Mouse (Mus musculus): ENCODE results near the gene Npr2. TPM values are rescaled to one million over a fixed set of nuclear protein-coding genes. Genes with fewer than 3 reads are reported as not detected.
A peak's percentile ranks its signal among the peaks of the same experiment; 100 is the strongest.

Gene Npr2
- total RNA-seq, 2 experiments from 2014 or later: 35.2 to 38.7 TPM

DNA sequence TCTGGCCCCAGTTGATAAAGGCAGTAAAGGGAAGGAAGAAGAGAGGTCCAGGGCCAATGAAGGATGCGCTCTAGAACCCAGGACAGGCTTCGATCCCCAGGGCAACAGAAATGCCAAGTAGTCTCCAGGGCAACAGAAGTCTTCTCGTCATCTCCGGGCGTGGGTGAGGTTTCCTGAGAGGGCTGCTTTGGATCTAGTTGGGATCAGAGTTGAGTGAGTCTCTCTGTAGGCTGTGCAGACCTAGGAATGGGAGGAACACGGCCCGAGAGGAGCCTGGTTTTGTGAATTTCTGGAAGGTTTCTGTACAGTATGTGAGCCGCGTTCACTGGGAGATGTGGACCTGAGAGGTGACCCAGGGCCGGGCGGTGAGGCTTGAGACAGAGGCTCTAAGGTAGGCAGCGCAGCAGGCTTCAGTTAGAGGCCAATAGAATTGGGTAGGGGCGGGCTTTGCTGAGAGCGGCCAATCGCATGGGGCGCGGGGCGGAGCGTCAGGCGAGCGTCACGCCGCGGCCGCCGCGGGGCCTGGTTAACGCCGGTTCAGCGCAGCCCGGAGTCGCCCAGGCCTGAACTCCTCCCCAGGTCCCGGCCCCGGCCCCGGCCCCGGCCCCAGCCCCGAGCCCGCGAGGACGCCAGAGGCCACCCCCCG, 37.2 kb downstream of the Npr2 start, which contains the start of the genes Tmem8b and Fam221b:
Gene Tmem8b, plus strand, starts transcription at position 190 of the 646 bp plus-strand sequence.
Gene Fam221b, minus strand, starts transcription at position 364 of the 646 bp plus-strand sequence.
- DNase-seq (ENCODE audit: low spot score): peak; percentile 90

DNA sequence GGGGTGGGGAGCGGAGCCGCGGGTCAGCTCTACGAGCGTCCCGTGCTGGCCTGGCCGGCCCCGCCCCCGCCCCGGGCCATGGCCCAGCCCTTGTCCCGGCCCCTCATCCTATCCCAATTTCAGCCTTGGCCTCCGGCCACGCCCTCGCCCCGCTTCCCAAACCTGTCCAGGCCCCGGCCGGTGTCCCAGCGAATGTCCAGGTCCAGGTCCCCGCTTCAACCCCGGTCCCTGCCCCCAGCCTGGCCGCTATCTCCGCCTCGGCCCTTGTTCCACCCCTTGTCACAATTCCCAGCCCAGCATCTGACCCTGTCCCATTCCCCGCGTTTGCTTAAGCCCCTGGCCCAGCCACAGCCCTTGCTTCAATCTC, 37.7 kb downstream of the Npr2 start:
- DNase-seq (ENCODE audit: low spot score): peak; percentile 61

GRCm38 (mm10) chr4:43672070-43672469, 40.3 kb downstream of the Npr2 start:
- DNase-seq (ENCODE audit: low spot score): peak; percentile 90

- DNase-seq (ENCODE audit: low spot score): no peak
Observed at GRCm38 (mm10) chr4:43673703-43674102, 42.0 kb downstream of the Npr2 start.

DNA sequence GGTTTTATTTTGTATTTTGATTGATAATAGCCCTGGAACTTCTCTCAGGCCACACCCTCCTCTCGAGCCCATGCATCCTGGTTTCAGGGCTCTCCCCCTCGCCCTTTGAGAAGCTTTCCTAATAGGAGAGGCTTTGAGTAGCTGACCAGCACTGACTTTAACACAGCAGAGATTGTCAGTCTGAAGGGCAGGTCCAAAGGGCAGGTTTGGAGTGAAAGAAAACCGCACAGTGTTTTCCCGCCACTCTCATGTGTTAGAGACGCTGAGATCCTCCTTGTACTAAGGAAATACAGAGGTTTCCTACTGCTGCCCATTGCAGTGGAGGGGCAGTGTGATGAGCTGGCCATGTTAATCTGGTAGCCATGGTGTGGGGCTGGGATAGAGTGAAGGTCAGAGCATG, 43.2 kb downstream of the Npr2 start:
- no peak for DNase-seq (ENCODE audit: low spot score)

DNA sequence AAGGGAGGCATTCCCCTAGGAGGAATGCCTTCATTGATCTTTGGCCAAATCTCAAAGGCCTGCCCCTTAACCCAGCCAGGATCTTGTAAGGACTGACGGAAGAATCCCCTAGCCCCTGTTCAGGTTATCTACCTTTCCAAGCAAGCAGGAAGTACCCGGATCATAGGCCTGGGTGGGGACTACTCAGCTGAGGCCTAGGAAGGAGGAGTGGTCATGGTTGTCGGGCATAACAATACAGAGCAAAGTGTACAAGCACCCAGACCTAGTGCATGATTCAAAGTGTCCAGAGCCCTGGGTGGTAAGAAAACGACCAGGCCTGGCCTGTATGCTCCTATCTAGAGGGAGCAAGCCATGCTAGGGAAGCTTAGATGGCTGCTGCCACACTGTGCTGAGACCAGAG, 43.9 kb downstream of the Npr2 start:
- no peak for DNase-seq (ENCODE audit: low spot score)

- DNase-seq (ENCODE audit: low spot score): no peak
Observed at GRCm38 (mm10) chr4:43678541-43678940, 46.8 kb downstream of the Npr2 start.

- peak; percentile 92 for DNase-seq (ENCODE audit: low spot score)
Observed at GRCm38 (mm10) chr4:43679416-43680043, 47.8 kb downstream of the Npr2 start.

GRCm38 (mm10) chr4:43690021-43690420, 58.3 kb downstream of the Npr2 start:
- DNase-seq (ENCODE audit: low spot score): no peak

DNA sequence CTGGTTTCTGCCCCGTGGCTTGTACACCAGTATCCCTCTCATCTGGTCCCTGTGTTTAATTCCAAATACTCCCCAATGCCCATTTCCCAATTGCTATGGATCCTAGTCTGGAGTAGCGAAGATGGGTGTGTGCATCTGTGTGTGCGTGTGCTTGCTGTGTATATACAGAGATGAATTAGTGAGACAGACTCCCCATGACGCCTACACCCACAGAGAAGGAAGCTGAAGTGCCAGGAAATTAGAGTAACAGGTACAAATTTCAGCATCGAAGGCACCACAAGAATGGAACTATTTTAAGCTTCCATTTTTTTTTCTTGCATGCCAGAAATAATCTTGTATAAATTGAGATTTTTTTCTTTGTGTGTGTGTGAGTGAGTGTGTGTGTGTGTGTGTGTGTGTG, 59.3 kb downstream of the Npr2 start:
- DNase-seq (ENCODE audit: low spot score): no peak

DNA sequence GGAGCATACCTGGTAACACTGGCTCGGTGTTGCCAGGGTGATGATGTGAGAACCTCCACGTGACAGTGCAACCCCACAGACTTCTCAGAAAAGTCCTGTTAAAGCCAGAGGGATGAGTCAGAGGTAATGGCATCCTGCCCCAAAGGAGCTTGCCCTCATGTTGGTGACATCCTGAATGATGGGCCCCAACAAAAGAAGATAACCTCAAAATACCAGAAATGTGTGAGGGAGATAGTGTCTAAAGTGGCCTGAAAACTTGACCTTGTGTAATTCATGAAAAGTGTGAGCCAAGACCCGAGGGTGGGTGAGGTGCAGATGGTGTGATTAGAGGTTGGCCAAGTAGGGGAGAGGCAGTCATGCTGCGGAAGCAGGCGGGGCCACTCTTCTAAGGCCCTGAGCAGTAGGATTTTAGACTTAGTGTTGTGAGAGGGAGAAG, 62.1 kb downstream of the Npr2 start:
- DNase-seq (ENCODE audit: low spot score): peak; percentile 33

GRCm38 (mm10) chr4:43694439-43695248, 62.9 kb downstream of the Npr2 start:
- DNase-seq (ENCODE audit: low spot score): no peak

DNA sequence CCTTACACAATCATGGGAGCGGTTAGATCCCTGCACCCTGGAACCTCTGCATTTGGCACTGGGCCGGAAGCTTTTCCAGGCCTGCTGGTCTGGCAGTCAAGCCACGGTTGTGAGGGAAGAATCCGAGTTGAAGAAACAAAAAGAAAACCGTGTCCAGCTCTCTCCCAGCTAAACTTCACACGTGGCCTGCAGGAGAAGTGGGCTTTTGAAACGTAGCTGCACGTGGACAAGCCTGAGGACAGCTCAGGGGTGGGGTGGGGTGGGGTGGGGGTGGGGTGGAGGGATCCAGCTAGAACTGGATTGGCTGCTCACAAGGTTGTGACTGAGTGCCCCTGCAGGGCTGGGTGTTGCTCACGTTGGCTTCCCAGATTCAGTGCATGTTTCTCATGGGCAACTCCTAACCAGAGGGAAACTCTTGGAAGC, 63.5 kb downstream of the Npr2 start:
- peak; percentile 58 for DNase-seq (ENCODE audit: low spot score)

GRCm38 (mm10) chr4:43696561-43696960, 64.8 kb downstream of the Npr2 start:
- DNase-seq (ENCODE audit: low spot score): no peak

DNA sequence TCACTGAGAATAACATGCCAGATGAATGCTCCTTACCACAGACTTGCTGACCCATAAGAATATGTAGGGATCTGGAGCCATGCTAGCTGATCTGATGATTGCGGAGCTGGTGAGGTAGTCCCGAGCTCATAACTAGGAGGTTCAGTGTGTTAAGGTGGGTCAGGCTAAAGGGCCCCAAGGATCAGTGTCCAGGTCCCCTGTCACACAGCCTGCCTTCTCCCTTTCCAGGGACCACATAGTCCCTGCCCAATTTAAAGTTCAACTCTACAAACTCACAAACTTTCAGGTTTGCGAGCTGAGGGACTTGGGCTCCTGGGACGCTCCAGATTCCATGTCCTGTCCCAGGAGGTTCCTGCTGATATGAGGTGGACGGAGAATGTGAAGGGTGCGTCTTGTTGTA, 69.0 kb downstream of the Npr2 start, which contains the start of gene Olfr70:
Gene Olfr70, minus strand, starts transcription at position 101 of the 400 bp plus-strand sequence.
- DNase-seq (ENCODE audit: low spot score): no peak

Small RNA genes within 50 kb of the gene (microRNA-seq; reads per million reads assigned to microRNA genes)
- gene Gm25262: not detected

Other genes with a start within 250 kb of the Npr2 start
- gene Rusc2, start 250.0 kb upstream of the Npr2 start, total RNA-seq (2021): 10 to 100 TPM; 28.5 to 36.3 TPM
- gene Fam166b, start 202.8 kb upstream of the Npr2 start, total RNA-seq (2021): not detected
- 10 to 100 TPM; 56.2 to 60.8 TPM for gene Tesk1, start 190.0 kb upstream of the Npr2 start, total RNA-seq (2021)
- under 1 TPM in 1 of 2 experiments, not detected in 1; 0.21 TPM for gene Cd72, start 177.3 kb upstream of the Npr2 start, total RNA-seq (2021)
- gene Sit1, start 148.2 kb upstream of the Npr2 start, total RNA-seq (2021): not detected
- 10 to 100 TPM; 21.9 to 26.8 TPM for gene Ccdc107, start 139.0 kb upstream of the Npr2 start, total RNA-seq (2021)
- gene Arhgef39, start 132.2 kb upstream of the Npr2 start, total RNA-seq (2021): not detected
- 1 to 10 TPM; 1.4 to 2.6 TPM for gene Car9, start 125.0 kb upstream of the Npr2 start, total RNA-seq (2021)
- gene Tpm2, start 108.2 kb upstream of the Npr2 start, total RNA-seq (2021): 1,000 to 10,000 TPM; 6,886 to 8,782 TPM
- 10 to 100 TPM; 29.9 to 41.5 TPM for gene Creb3, start 69.6 kb upstream of the Npr2 start, total RNA-seq (2021)
- gene Tln1, start 69.2 kb upstream of the Npr2 start, total RNA-seq (2021): 10 to 100 TPM; 50.6 to 64.8 TPM
- gene Rgp1, start 53.2 kb upstream of the Npr2 start, total RNA-seq (2021): 10 to 100 TPM; 19.9 to 20.7 TPM
- 1 to 10 TPM; 4.3 to 4.6 TPM for gene Gba2, start 53.1 kb upstream of the Npr2 start, total RNA-seq (2021)
- gene Msmp, start 47.4 kb upstream of the Npr2 start, total RNA-seq (2021): under 1 TPM in 1 of 2 experiments, not detected in 1; 0.55 TPM
- not detected for gene Spag8, start 21.7 kb downstream of the Npr2 start, total RNA-seq (2021)
- 10 to 100 TPM; 37.4 to 44.9 TPM for gene Hint2, start 24.5 kb downstream of the Npr2 start, total RNA-seq (2021)
- 10 to 100 TPM; 10.9 to 12.7 TPM for gene Tmem8b, start 37.0 kb downstream of the Npr2 start, total RNA-seq (2021)
- gene Fam221b, start 37.2 kb downstream of the Npr2 start, total RNA-seq (2021): under 1 TPM; 0.09 to 0.16 TPM
- gene Olfr70, start 68.9 kb downstream of the Npr2 start, total RNA-seq (2021): not detected
- not detected for gene Olfr71, start 78.3 kb downstream of the Npr2 start, total RNA-seq (2021)
- 1 to 10 TPM; 1.7 to 2.5 TPM for gene Hrct1, start 95.3 kb downstream of the Npr2 start, total RNA-seq (2021)
- gene Spaar, start 98.1 kb downstream of the Npr2 start, total RNA-seq (2021): 1 to 10 TPM; 1.1 to 1.3 TPM
- gene Olfr159, start 139.1 kb downstream of the Npr2 start, total RNA-seq (2021): not detected
- not detected for gene Olfr156, start 192.0 kb downstream of the Npr2 start, total RNA-seq (2021)
- not detected for gene Olfr157, start 208.3 kb downstream of the Npr2 start, total RNA-seq (2021)
- not detected for gene Olfr155, start 219.6 kb downstream of the Npr2 start, total RNA-seq (2021)
- gene Reck, start 243.6 kb downstream of the Npr2 start, total RNA-seq (2021): 1 to 10 TPM; 2.0 to 2.3 TPM